Mouse (Mus musculus) hindbrain, postnatal 0 days (tissue): ENCODE results near the gene Eps8. TPM values are rescaled to one million over a fixed set of nuclear protein-coding genes. Genes with fewer than 3 reads are reported as not detected.

Experiments
- ATAC-seq: fragments of 200-750 bp; cut with Nextera tagmentation; 2 replicates; pipeline ENCODE4 v1.8.0; 2017; ENCODE audit warnings: mild to moderate bottlenecking, moderate TSS enrichment, moderate library complexity
- DNase-seq: peaks from one replicate; pipeline ENCODE4 v3.0.0-alpha.2; 2015; ENCODE audit warnings: low spot score
- H3K27ac ChIP-seq: fragments of 300-500 bp; sonication (generic); 2 replicates; pipeline ENCODE4 v1.5.1; 2014; ENCODE audit warnings: mild to moderate bottlenecking
- H3K27me3 ChIP-seq: fragments of 300-500 bp; sonication (generic); 2 replicates; pipeline ENCODE4 v1.6.1; 2014; ENCODE audit warnings: low read length, mixed read lengths; ENCODE audit not compliant: insufficient read depth
- H3K36me3 ChIP-seq: fragments of 300-500 bp; sonication (generic); 2 replicates; pipeline ENCODE4 v1.6.1; 2014; ENCODE audit warnings: low read length, mixed read lengths; ENCODE audit not compliant: insufficient read depth
- H3K4me1 ChIP-seq: fragments of 300-500 bp; sonication (generic); 2 replicates; pipeline ENCODE4 v1.6.1; 2014; ENCODE audit warnings: antibody characterized with exemption, low read length, mixed read lengths; ENCODE audit not compliant: insufficient read depth
- H3K4me2 ChIP-seq: fragments of 300-500 bp; sonication (generic); 2 replicates; pipeline ENCODE4 v1.6.1; 2014; ENCODE audit warnings: low read depth, mild to moderate bottlenecking, low read length, moderate library complexity, mixed read lengths
- H3K4me3 ChIP-seq: fragments of 300-500 bp; sonication (generic); 2 replicates; pipeline ENCODE4 v1.5.1; 2014; ENCODE audit warnings: low read length
- H3K9ac ChIP-seq: fragments of 300-500 bp; sonication (generic); replicated peaks from 2 replicates; pipeline ENCODE4 v1.6.1; 2014; ENCODE audit warnings: mild to moderate bottlenecking, low read length, moderate library complexity, mixed read lengths
- H3K9me3 ChIP-seq: fragments of 300-500 bp; sonication (generic); 2 replicates; pipeline ENCODE4 v1.6.1; 2016; ENCODE audit warnings: low read length, mixed read lengths
- CTCF ChIP-seq: IDR thresholded peaks from 2 replicates; pipeline ENCODE4 v1.5.1; 2016; ENCODE audit warnings: antibody characterized with exemption, control low read depth, low read depth
- WGBS: fragments of 180-500 bp; shearing (Covaris S2); extraction: QIAGEN DNeasy Blood & Tissue Kit; methylation state at CpG from one replicate; pipeline ENCODE4 v1.1.7; 2014; 5-methylcytosine and 5-hydroxymethylcytosine counted together
- polyA plus RNA-seq: library from polyadenylated mRNA; unstranded; fragments of >200 nt; fragmentation: Nextera tagmentation; extraction: Ambion mirVana; gene quantifications from 2 replicates; pipeline ENCODE4 v1.2.1, GENCODE M21; 2015
- total RNA-seq: library from RNA; depleted of rRNA; stranded (reverse); fragments of >200 nt; gene quantifications from 2 replicates; pipeline ENCODE4 v1.2.3, GENCODE M21; 2014

The Eps8 gene
- total and polyA plus RNA-seq, 2 experiments from 2014 or later = 31.8 to 40.0 TPM

DNA sequence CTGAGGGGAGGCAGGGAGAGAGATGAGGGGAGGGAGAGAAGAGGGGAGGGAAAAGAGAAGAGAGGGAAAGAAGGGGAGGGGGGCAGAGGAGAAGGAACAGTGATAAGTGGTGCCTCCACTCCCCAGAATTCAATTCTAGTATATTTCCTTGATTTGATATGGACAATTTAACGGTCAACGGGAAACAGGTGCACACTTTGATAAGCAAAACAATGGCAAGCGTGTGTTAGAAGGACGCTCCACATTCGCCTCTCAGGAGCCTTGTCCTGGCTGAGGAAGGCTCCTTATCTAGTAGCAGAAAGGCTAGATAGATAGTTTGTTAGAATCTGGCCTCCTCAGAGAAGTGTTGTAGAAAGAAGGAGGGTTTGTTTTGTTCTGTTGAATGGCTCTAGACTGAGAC is 141.9 kb downstream of the Eps8 start:
- ATAC-seq = no peak
- 83% methylated on average over 5 of the region's 5 CpGs for WGBS

DNA sequence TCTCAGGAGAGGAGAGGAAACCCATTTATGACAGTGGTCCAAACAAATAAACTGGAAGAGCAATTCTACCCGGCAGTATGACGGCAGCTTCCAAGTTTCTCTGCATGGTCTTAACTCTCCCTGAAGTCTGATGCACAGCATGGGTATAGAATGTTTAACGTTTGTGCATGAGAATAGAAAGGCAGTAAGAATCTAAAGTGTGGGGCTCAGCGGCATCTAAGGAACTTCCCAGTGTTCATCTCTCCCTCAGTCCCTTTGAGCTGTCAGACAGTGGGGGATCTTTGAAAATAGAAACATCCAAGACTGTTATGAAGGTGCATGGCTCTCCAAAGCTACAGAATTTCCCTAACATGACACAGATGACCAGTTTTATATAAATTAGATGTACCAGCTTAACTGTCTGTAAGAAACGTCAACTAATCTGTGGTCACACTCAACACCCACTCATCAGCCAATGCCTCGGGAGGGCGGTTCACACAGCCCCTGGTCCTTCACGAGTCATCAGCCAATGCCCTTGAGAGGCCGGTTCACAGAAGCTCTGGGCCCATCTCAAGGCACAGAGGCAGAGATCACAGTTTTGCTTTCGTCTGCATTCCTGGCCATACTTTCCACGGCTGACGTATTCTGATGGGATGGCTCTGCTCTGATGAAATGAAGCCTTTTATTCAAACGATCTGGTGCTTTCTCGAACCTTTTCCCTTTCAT is 145.2 kb downstream of the Eps8 start:
- H3K27me3 ChIP-seq = no peaks in the 10 kb centered on the region
- H3K36me3 ChIP-seq = peaks cover 16% of the 10 kb centered on the region; the same call in 1 of the 2 replicates
- no peak overlapping the region for H3K9ac ChIP-seq
- no peak overlapping the region for H3K4me2 ChIP-seq
- H3K4me1 ChIP-seq = no peaks in the 10 kb centered on the region
- DNase-seq = no peak
- no peak overlapping the region for H3K4me3 ChIP-seq
- ATAC-seq = no peak
- H3K9me3 ChIP-seq = no peaks in the 10 kb centered on the region
- no peak overlapping the region for H3K27ac ChIP-seq
- no peak for TF ChIP-seq CTCF
- WGBS = 78% methylated on average over 14 of the region's 14 CpGs

More for the DNA sequence above, 141.9 kb downstream of the Eps8 start:
- no peak for TF ChIP-seq CTCF
- peaks cover 16% of the 10 kb centered on the region; the same call in 1 of the 2 replicates for H3K36me3 ChIP-seq
- no peak overlapping the region for H3K4me2 ChIP-seq
- H3K9ac ChIP-seq = no peak overlapping the region
- DNase-seq = no peak
- H3K4me3 ChIP-seq = no peak overlapping the region
- no peaks in the 10 kb centered on the region for H3K9me3 ChIP-seq
- H3K27me3 ChIP-seq = no peaks in the 10 kb centered on the region
- no peak overlapping the region for H3K27ac ChIP-seq
- H3K4me1 ChIP-seq = no peaks in the 10 kb centered on the region

- Histone ChIP-seq H3K4me1 (no peaks in the 10 kb centered on the region), H3K9me3 (no peaks in the 10 kb centered on the region), H3K9ac (no peak overlapping the region), H3K27me3 (no peaks in the 10 kb centered on the region), H3K27ac (no peak overlapping the region), H3K36me3 (peaks cover 12% of the 10 kb centered on the region; the same call in 1 of the 2 replicates), H3K4me3 (no peak overlapping the region), H3K4me2 (no peak overlapping the region)
- no peak for TF ChIP-seq CTCF
- DNase-seq (no peak), ATAC-seq (no peak)
- WGBS = 94% methylated on average over 19 of the region's 19 CpGs
Measured at GRCm38 (mm10) chr6:137508936-137509335, 145.7 kb downstream of the Eps8 start.

- Histone ChIP-seq H3K9ac (no peak overlapping the region), H3K4me3 (no peak overlapping the region), H3K4me2 (no peak overlapping the region), H3K27ac (no peak overlapping the region), H3K36me3 (peaks cover 3% of the 10 kb centered on the region; the same call in 1 of the 2 replicates), H3K4me1 (no peaks in the 10 kb centered on the region), H3K27me3 (no peaks in the 10 kb centered on the region), H3K9me3 (no peaks in the 10 kb centered on the region)
- DNase-seq (no peak), ATAC-seq (no peak)
- TF ChIP-seq CTCF = no peak
- WGBS = 95% methylated on average over 7 of the region's 7 CpGs
Measured at GRCm38 (mm10) chr6:137506563-137506962, 148.1 kb downstream of the Eps8 start.

- H3K27ac ChIP-seq = no peak overlapping the region
- H3K9me3 ChIP-seq = no peaks in the 10 kb centered on the region
- H3K27me3 ChIP-seq = no peaks in the 10 kb centered on the region
- no peak overlapping the region for H3K4me2 ChIP-seq
- no peaks in the 10 kb centered on the region for H3K4me1 ChIP-seq
- no peak overlapping the region for H3K4me3 ChIP-seq
- DNase-seq (no peak), ATAC-seq (no peak)
- no peak for TF ChIP-seq CTCF
- WGBS = 89% methylated on average over 3 of the region's 3 CpGs
- peaks cover 3% of the 10 kb centered on the region; the same call in 1 of the 2 replicates for H3K36me3 ChIP-seq
- H3K9ac ChIP-seq = no peak overlapping the region
Measured at GRCm38 (mm10) chr6:137505555-137506227, 149.0 kb downstream of the Eps8 start.

DNA sequence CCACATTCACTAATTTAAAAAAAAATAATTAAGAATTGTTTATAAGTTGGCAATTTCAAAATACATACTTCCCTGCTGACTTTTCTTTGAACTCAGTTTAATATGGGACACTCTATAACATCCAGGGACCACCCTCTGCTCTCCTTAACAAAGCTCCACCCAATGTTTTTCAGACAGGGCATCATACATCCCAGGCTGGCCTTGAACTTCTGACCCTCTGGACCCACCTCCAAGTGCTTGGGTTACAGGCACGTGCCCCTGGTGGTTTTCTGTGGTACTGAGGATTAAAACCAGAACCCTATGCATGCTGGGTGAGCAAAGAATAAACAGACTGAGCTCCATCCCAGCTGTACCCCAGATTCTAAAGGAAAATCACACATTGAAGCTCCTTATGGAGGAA is 150.6 kb downstream of the Eps8 start:
- TF ChIP-seq CTCF = 0 out of 2 replicates have a peak, but pooled peaks have one; percentile 7
- no peaks in the 10 kb centered on the region for H3K27me3 ChIP-seq
- H3K9me3 ChIP-seq = no peaks in the 10 kb centered on the region
- DNase-seq (no peak), ATAC-seq (no peak)
- no peak overlapping the region for H3K4me3 ChIP-seq
- H3K4me1 ChIP-seq = no peaks in the 10 kb centered on the region
- no peak overlapping the region for H3K4me2 ChIP-seq
- 53% methylated on average over 1 of the region's 1 CpGs for WGBS
- no peak overlapping the region for H3K27ac ChIP-seq
- no peak overlapping the region for H3K9ac ChIP-seq
- no peaks in the 10 kb centered on the region for H3K36me3 ChIP-seq

GRCm38 (mm10) chr6:137503462-137503861 is 151.2 kb downstream of the Eps8 start:
- Histone ChIP-seq H3K36me3 (no peaks in the 10 kb centered on the region), H3K27me3 (no peaks in the 10 kb centered on the region), H3K27ac (no peak overlapping the region), H3K4me1 (no peaks in the 10 kb centered on the region), H3K4me3 (no peak overlapping the region), H3K9ac (no peak overlapping the region), H3K9me3 (no peaks in the 10 kb centered on the region), H3K4me2 (no peak overlapping the region)
- DNase-seq = no peak
- whole genome bisulfite sequencing = 89% methylated on average over 8 of the region's 8 CpGs
- ATAC-seq = no peak
- no peak for TF ChIP-seq CTCF
